Mouse (Mus musculus): Measurements from ENCODE around the gene Eif2ak4. TPM values are rescaled to one million over a fixed set of nuclear protein-coding genes. Genes with fewer than 3 reads are reported as not detected.

The Eif2ak4 gene
- total RNA-seq, 2 experiments from 2014 or later = 3.8 to 4.3 TPM

GRCm38 (mm10) chr2:118507126-118507525 is 118.7 kb downstream of the Eif2ak4 start:
- DNase-seq (ENCODE audit: low spot score) = no peak

GRCm38 (mm10) chr2:118509688-118510446 is 121.4 kb downstream of the Eif2ak4 start:
- no peak for DNase-seq (ENCODE audit: low spot score)

- peak; percentile 96 for DNase-seq (ENCODE audit: low spot score)
Measured at GRCm38 (mm10) chr2:118510447-118511310, 122.3 kb downstream of the Eif2ak4 start.

GRCm38 (mm10) chr2:118511779-118512417 is 123.5 kb downstream of the Eif2ak4 start:
- DNase-seq (ENCODE audit: low spot score) = no peak

- DNase-seq (ENCODE audit: low spot score) = no peak
Measured at GRCm38 (mm10) chr2:118512418-118513377, 124.3 kb downstream of the Eif2ak4 start.

- peak; percentile 34 for DNase-seq (ENCODE audit: low spot score)
Measured at GRCm38 (mm10) chr2:118520042-118520933, 131.9 kb downstream of the Eif2ak4 start.

GRCm38 (mm10) chr2:118522265-118522664 is 133.8 kb downstream of the Eif2ak4 start:
- no peak for DNase-seq (ENCODE audit: low spot score)

GRCm38 (mm10) chr2:118523163-118523730 is 134.8 kb downstream of the Eif2ak4 start:
- no peak for DNase-seq (ENCODE audit: low spot score)

GRCm38 (mm10) chr2:118524811-118525210 is 136.4 kb downstream of the Eif2ak4 start:
- DNase-seq (ENCODE audit: low spot score) = no peak

Other genes starting within 250 kb of the Eif2ak4 start
- gene Fsip1, start 131.7 kb upstream of the Eif2ak4 start, total RNA-seq (2021) = not detected
- under 1 TPM; 0.12 to 0.23 TPM for gene Gpr176, start 15.2 kb upstream of the Eif2ak4 start, total RNA-seq (2021)
- 100 to 1,000 TPM; 131 to 142 TPM for gene Srp14, start 91.1 kb downstream of the Eif2ak4 start, total RNA-seq (2021)
- 1 to 10 TPM; 2.1 to 2.2 TPM for gene Bmf, start 161.1 kb downstream of the Eif2ak4 start, total RNA-seq (2021)
- under 1 TPM; 0.21 to 0.71 TPM for gene Bub1b, start 209.6 kb downstream of the Eif2ak4 start, total RNA-seq (2021)